Mouse (Mus musculus): Measurements from ENCODE around the gene Tbc1d2. TPM values are rescaled to one million over a fixed set of nuclear protein-coding genes. Genes with fewer than 3 reads are reported as not detected.

The Tbc1d2 gene
- polyA plus RNA-seq, 2 experiments from 2014 or later, result 0.18 to 0.58 TPM

Other genes with a start within 250 kb of the Tbc1d2 start
- gene Hemgn, start 236.7 kb downstream of the Tbc1d2 start, polyA plus RNA-seq (2017; shearing (Covaris generic)), result under 1 TPM in 1 of 2 experiments, not detected in 1; 0.36 TPM
- 10 to 100 TPM; 36.6 to 47.9 TPM for gene Anp32b, start 199.3 kb downstream of the Tbc1d2 start, polyA plus RNA-seq (2017; shearing (Covaris generic))
- gene Nans, start 161.0 kb downstream of the Tbc1d2 start, polyA plus RNA-seq (2017; shearing (Covaris generic)), result 10 to 100 TPM; 67.1 to 69.6 TPM
- gene Trim14, start 114.1 kb downstream of the Tbc1d2 start, polyA plus RNA-seq (2017; shearing (Covaris generic)), result 10 to 100 TPM; 33.2 to 35.8 TPM
- gene Coro2a, start 48.0 kb downstream of the Tbc1d2 start, polyA plus RNA-seq (2017; shearing (Covaris generic)), result 100 to 1,000 TPM; 104 to 110 TPM